Mouse (Mus musculus) kidney, adult 11 months (tissue): ENCODE results near the gene Arhgef3.
A peak's percentile ranks its signal among the peaks of the same experiment; 100 is the strongest.

Experiments used
- DNase-seq: peaks from one replicate; pipeline ENCODE4 v3.0.0; 2022

The Arhgef3 gene

DNA sequence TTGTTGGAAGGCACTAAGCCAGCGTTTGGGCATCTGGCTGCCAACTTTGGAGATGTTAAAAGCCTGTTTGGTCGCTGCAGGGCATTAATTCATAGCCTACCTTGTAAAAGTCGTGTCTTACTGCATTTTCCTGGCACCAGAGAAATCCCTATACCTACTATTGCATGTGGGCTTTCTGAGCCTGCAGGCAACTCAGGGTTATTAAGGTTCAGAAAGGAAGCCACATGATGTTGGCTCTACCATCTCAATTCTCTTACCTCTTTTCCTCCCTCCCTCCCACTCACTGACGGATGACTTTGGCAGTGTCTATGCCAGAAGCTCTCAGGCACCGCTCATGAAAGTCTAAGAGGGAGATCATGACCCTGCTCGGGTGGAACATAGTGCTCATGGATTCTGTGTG lies 210.8 kb downstream of the Arhgef3 start:
- DNase-seq, result no peak

DNA sequence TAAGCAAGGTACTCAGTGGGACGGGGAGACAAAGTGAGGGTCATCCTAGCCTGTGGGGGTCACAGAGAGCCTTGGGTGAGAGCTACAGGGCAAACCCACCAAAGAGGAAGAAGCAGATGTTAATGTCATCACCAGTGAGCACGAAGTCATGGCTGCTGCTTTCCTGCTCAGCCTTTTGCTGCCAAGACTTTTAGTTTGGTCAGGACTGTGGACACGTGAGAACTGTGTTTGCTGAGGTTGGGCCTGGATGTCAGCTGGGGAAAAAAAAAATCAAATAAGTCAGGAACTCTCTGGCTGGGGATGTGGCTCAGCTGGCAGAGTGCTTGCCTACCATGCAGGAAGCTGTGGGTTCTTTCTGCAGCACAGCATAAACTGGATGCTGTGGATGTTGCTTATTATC lies 213.2 kb downstream of the Arhgef3 start:
- DNase-seq, result no peak

DNA sequence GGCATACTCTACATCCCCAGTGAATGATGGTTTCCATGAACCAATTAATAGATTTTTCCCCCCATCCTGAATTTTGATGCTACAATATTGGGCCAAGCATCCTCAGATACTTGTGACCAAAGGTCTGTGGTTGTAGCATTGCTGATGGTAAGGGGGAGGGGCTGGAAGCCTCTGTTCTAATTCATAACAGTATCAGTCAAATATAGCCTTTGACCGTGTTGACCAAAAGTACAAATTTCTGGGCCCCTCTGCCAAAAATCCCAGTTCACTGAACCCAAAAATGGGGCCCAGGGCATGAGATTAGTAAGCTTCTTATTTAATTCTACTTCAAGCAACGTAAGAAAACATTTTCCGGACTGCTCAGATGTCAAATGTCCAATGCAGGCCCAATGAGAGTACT lies 214.3 kb downstream of the Arhgef3 start:
- DNase-seq, result peak; percentile 42

DNA sequence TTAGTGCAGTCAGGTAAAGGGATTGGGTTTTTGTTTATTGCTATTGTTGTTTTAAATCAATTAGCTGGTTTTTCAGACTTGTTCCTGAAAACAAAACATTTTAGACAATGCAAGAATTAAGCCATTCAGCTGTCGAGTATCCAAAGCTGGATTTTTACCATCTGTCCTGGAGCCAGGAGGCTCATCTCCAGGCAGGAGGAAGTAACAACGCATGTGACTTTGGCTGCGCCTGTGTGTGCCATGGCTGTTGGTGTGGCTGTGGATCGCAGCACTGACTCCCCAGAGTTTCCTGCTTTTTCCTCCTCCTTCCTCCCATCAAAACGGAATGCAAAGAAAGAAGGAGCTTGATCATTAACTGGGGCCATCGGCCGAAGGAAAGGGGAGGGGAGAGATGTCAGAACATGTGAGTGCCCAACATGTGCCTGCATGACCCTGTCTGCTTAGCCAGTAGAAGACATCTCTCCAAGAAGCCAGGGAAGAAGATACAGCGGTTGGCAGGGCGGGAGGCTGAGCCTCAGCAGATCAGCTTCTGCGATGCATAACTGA lies 216.9 kb downstream of the Arhgef3 start:
- DNase-seq, result no peak

DNA sequence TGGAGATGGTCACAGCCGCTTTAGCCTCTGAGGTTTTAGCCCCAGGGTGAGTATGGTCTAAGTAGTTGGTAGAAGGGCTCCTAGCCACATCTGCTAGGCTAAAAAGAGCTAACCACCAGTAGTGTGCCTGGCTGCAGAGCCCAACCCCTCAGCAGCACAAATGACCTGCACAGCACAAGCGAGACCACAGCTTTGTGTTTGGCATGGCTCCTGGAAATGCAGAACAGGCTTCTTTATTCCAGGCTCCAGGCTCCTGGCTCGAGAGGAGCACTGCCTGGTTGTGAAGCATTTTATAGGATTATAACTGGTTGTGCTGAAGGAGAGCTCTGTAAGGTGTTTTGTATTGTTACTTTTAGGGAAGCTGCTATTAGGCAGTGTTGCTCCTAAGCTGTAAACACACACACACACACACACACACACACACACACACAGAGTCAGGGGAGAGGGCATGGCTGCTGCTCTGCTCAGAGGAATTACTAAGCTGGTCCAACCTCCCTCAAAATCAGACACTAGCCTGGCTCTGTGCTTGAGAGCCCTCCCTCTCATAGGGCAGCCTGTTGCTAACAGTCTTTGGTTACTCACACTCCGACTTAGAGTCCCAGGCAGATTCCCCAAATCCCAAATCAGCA lies 217.8 kb downstream of the Arhgef3 start:
- no peak for DNase-seq

DNA sequence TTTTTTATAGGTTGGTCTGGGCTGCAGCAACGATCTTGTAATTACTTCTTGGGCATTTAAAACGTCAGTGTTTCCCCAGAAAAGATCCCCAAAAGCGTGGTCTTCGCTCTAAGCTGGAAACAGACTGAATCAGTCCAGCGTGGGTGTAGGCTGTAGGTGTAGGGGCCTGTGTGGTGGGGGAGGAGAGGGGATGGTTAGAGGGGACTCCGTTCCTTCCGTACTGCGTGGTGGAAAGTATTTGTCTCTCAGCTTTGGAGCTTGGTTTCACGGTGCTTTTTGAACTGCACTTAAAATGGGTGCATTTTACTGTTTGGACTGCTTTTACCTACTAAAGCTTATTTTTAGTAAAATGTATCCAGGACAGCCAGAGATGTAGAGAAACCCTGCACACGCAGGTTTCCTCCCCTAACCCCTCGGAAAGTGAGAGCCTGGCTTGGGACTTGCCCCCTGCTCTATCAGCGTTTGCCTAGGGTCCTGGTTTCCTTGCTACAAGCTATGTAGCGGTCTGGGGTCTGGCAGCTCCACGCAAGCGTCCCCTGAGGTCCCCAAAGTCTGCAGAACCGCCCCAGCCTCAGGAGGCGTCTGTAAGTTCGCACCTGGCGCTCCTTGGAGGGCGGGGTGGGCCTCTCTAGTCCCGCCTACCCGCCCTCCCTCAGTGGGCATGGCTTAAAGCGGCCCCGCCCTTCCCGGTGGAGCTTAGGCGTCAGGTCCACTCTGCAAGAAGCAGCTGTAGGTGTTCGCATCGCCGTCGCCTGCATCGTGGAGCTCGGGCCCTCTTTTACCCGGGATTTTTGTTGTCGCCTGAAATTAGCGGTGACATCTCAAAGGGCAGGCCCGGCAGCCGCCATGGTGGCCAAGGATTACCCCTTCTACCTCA lies 220.9 kb downstream of the Arhgef3 start:
- peak; percentile 90 for DNase-seq

DNA sequence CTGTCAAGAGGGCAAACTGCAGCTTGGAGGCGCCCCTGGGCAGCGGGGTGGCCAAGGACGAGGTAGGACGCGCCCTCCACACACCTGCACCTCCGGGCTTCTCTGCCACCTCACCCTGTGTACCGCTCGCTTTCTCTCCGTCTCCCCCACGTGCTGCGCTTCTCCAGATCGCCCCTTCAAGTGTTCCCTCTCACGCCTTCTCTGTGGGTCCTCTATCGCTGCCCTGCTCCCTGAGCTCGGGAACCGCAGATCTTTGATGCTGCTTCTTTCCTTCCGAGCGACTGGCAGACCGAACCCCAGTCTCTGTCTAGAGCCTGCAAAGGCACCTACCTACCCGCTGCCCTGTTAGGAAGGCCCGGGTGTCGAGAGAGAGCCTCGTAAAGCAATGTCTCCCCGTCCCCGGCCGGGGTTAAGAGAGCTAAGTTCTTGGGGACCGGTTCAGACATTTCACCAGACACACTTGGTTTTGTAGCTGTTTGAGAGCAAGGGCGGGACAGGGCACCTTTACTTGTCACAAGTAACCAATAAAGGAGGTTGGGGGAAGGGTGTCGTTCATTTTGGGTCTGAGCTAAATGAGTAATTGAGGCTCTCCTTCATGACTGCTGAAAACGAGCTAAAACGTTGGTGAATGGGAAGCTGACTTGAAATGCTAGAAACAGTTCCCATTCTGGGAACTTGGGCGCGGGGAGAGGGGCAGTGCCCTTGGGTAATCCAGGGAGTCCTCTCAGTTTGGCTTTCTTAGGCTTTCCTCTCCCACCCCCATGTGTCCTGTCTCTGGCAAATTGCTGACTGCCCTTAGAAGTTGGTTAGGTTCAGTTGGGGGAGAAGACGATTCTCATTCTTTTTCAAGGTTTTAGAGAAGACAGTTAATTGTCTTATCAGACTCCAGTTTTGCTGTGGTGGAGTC lies 221.8 kb downstream of the Arhgef3 start:
- peak; percentile 36 for DNase-seq

DNA sequence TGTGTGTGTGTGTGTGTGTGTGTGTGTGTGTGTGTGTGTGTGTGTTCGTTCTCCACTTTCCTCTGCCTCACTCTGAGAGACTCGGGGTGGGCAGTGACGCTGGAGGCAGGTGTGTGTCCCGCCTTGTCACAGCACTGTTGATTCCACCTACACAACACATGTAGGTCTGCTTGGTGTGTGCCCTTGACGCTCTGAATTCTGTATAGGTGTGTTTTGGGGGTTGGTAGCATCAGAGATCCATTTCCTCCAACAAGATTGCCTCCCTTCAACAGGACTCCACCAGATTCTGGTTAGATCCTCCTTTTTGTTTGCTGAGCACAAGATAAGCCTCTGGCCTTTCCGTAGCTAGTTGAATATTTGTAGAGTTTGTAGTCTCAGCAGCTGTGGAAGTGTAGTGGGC lies 222.5 kb downstream of the Arhgef3 start:
- DNase-seq, result no peak

DNA sequence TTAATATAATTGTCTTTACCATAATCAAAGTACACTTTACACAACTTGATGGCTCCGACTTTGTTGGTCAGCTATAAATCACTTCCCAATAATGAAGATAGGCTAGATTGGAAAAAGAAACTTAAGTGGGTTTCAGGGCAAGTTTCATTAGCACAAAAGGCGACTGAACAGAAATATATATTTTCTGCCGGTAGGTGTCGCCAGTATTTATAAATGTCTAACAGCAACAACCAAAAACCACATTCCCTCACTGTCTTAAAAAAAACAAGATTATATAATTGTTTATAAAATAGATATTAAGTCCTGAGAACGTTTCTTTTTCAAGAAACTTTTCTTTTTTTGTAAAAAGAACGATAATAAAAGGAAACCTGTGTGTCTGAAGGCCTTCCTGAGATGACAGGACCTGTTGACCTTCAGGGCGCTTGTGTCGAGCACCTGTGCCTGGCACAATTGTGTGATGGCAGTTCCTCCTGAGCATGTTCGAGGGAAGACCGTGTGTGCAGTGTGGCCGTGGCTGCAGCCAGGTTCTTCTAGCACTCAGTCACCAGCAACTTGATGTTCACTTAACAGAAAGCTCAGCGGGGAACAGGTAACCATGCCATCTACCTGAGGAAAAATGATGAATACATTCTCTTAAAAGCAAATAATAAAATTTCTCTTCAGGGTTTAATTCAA lies 223.5 kb downstream of the Arhgef3 start:
- DNase-seq, result no peak

DNA sequence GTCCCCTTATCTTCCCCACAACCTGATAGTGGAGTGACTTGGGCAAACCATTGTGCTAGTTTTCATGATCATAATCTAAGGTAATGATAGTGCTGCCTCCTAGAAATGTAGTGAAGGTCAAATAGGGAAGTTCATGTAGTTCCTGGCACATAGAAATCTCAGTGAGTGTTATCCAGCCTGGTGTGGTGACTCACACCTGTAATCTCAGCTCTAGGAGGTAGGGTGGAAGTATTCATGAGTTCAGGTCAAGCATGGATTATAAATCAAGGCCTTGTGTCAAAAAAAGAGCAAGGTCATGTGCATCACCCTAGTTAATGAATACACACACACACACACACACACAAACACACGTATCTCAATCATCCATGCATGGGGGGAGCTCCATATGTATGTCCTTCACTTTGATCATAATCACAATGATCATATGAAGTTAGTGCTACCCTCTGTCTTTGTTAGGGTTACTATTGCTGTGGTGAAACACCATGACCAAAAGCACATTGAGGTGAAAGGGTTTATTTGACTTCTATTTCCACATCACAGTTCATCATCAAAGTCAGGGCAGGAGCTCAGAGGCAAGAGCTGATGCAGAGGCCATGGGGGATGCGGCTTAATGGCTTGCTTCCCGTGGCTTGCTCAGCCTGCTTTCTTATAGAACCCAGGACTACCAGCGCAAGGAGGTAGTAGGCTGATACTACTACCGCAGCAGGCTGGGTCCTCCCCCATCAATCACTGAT lies 226.2 kb downstream of the Arhgef3 start:
- DNase-seq, result no peak

DNA sequence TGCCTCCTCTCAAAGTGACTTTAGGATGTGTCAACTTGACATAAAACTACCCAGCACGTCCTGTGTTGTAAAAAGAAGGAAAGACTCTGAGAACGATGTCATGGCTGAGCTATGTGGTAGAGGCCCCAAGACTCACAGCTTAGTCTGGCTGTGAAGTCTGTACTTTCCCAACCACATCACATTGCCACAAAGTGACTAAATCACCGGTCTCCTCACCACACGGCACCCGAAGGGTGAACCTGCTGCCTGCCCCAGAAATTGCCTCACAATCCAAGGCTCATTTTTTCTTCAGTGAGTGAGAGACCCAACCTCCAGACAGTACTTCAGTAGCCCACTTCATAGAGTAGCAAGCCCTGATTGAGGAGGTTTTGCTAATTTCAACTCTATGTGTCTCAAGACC lies 226.8 kb downstream of the Arhgef3 start:
- no peak for DNase-seq

DNA sequence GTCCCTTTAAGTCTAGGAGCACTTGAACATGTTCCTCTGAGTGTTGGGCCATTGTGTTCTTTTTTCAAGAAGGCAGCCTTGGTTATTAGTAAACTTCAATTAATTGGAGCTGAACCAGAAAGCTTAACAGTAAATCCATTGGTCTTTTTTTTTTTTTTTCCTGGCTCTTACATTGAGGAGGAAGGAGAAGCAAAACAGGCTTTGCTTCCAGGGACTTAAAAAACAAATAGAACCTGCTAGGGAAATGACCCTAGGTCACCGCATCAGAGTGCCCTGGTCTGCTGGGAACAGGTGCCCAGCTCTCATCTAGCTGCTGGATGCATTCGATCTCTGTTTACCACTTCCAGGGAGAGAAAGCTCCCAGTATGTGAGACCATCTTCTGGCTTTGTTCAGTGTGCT lies 227.8 kb downstream of the Arhgef3 start:
- no peak for DNase-seq

DNA sequence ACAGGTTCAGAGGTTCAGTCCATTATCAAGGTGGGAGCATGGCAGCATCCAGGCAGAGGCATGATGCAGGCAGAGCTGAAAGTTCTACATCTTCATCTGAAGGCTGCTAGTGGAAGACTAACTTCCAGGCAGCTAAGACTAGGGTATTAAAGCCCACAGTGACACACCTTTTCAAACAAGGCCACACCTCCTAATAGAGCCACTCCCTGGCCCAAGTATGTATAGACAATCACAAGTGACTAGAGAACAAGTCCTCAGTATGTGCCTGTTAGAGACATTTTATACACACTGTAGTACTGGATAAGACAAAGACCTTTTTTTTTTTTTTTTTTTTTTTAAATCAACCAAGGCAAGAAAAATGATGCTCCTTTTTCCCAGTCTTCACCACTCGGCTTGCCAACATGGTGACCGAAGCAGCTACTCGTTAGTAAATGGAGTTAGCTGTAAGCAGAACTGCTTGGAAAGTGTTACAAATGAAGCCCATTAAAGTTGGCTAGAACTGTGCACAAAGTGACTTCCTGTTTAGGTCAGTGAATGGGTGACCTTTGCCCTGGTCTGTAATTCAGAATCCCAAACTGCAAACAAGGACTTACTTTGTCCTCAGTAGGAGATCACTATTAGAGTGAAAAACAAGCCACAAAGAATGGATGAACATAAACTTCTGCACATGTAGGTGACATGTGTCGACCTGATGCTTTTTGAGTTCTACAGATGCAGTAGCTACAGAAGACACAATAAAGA lies 229.7 kb downstream of the Arhgef3 start:
- DNase-seq, result no peak

DNA sequence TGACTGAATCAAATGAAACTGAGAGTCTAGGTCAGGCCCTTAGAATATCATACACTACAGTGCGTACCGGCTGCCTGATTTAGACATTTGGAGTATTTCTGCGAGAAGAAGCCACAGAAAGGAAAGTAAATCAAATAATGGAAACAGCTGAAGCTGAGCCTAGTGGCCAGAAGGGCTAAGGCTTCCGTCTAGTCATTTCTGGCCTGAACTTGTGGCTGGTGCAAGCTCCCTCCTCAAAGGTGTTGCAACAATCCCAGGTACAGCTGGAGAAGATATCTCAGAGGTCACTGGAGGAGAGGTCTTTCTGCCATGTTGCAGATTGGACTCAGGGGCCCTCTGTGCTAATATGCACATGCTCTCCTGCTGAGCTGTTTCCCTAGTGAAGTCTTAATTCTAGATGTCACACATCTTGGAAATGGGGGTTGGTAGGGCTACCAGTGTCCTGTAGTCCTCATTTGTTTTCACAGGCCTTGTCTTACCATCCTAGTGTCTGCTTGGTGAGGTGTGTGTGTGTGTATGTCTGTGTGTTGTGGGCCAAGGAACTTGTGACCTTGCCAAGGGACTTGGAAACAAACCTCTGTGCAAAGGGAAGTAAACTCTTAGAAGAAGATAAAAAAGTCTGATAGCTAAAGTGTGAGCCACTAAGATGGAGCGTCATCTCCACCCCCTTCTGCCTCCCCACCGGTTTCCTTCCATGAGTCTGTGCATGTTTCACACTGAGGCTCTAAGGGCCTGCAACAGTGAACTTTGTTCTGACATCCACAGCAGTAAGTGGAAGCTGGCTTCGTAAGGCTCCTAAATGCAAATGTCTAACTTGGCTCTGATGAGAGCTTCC lies 230.6 kb downstream of the Arhgef3 start:
- no peak for DNase-seq

DNA sequence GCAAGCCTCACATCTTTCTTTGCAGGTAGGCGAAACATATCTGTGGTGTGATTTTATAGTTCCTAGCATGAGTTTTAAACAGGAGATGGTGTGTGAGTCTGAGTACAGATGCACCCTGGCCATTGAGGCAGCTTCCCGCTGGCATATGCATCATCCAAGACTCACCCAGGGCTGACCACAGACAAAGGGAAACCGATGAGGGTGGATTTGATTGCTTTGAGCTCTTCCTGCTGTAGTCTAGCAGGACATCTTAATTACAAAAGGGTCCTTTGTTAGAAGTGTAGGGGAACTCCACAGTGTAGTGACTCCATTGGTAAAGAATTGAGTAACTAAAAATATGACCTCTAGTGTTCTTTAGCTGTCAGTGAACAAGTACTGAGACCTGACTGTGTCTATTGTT lies 232.5 kb downstream of the Arhgef3 start:
- no peak for DNase-seq

DNA sequence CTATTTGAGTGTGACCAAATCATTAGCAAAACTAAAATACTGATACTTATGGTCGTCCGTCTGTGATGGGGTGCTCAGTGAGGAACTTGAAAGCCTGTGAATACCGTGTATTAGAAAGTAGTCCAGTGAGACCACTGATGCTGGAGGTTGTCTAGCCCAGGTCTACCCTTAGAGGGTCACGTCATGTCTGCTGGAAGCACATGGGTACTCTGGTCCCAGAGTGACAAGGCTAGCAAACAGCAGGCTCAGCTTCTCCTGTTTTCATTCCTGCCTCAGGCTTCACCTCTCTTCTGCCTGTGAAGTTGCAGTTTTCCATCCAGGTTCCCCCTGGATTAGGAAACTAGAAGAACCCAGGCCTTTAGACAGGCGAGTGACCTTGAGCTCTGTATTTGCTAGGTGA lies 233.0 kb downstream of the Arhgef3 start:
- no peak for DNase-seq

DNA sequence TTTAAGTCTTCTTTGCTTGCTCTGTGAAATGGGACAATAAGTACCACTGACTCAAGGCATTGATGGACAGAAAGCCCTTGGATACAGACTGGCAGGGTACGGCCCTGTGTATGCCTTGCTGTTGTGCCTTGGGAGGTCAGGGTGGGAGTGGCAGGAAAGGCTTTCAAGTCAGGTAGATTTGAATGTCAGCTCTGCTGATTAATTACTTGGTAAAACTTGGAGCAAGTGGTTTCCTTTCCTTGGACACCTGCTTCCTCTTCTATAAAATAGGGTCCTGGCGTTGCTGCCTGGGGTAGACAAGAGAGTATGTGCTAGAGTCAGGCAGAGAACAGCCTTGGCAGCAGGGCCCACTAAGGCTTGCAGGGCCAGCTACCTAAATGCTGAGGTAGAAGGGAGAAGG lies 233.4 kb downstream of the Arhgef3 start:
- no peak for DNase-seq

DNA sequence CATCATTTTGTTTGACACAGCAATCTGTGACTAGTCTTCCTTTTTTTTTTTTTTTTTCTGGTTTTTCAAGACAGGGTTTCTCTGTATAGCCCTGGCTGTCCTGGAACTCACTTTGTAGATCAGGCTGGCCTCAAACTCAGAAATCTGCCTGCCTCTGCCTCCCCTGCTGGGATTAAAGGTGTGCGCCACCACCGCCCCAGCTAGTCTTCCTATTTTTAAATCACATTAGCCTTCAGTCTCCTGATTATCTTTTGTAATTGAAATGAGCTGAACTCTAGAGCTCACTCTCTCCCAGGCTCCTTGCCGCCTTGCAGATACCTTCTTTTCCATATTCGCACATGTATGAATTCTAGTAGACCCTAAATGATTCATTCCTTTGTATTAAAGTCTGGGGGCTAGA lies 234.0 kb downstream of the Arhgef3 start:
- DNase-seq, result no peak

DNA sequence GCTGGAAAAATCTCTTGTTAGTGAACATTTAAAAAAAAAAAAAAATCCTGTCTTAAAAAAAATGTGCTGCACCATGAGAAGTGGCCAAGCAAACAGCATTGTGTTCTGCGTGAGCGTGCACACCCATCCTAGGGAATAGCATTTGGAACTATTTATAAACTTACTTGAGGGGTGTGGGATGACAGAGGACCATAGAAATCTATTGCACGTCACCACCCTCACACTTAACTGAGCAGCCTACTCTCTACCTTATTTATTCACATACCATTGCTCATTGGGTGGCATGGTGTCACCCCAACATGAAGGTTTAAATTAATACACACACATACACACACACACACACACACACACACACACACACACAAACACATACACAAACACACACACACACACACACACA lies 234.4 kb downstream of the Arhgef3 start:
- no peak for DNase-seq
